Mouse (Mus musculus): ENCODE data around the gene Dlst.

The Dlst gene

DNA sequence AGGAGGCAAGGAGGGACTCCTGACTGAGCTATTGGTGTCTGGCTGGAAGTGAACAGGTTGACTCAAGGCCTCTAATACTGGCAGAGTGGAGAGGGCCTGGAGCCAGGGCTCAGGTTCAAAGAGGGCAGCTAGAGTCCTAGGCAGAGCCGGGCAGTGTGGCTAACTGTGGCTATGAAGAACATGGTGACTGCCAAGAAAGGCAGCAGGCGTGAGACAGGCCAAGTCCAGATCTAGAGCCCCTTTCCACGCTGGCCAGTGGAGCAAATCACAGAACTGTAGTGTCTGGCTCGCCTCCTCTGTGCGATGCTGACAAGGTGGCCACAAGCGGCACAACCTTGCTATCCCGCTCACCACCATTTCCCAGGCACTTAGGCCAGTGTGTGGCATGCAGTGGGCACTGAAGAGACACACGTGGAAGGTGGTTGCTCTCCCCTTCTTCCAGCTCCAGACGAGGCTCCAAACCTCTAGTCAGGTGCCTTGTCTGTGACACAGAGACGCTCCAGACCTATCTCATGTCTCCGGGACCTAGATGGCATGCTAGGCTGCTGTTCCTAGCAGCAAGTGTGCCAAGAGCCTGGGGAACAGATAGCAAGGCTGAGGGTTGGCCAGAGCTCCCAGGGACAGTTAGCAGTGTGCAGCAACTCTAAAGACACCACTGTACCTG lies 59.8 kb downstream of the Dlst start:
- in situ Hi-C loops (cut with MboI; ENCODE audit: low pct_unique_long_range_greater_than_20kb in 1 of 2, low sequenced_read_pairs in 2 of 2, unreplicated experiment in 1 of 2): loop anchor here in 1 of 2 experiments (10.0 kb wide), 1 partner anchor 304 kb away; the partner anchor contains the start of gene Fos

DNA sequence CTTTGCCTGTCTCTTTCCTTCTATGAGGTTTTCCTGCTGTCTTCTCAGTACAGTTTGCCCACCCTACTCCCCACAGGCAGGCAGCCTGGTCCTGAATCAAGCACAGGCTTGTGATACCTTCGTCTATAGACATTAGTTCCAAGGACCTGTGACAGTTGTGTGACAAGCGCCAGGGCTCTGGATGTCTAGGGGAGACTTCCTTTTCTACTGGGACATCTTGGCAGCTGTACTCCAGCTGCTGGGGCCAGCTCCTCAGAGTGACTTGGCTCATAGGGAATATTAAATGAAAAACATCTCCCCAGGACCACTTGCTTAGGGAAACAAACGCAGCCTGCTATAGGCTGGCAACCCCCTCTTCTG lies 60.3 kb downstream of the Dlst start:
- in situ Hi-C loops (cut with MboI; ENCODE audit: low pct_unique_long_range_greater_than_20kb in 1 of 2, low sequenced_read_pairs in 2 of 2, unreplicated experiment in 1 of 2): loop anchor here in 1 of 2 experiments (10.0 kb wide), 1 partner anchor 304 kb away; the partner anchor contains the start of gene Fos

DNA sequence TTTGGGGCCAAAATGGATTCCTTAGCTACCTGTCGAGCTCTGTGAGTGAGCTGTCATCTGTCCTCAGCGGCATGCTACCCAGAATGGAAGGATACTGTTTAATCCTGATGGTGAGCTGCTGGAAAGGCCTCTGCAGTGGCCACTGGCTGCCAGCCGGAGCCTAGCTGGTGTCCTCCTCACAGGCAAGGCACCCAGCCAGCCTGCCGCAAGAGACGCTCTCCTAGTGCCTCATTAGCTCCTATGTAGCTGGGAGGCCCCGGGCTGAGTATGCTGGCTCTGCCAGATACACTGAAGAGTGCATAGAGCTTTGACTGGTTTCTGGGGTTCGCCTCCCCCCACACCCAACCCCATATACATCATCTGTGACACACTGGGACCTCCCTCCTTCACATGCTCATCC lies 63.4 kb downstream of the Dlst start:
- in situ Hi-C loops (cut with MboI; ENCODE audit: low pct_unique_long_range_greater_than_20kb in 1 of 2, low sequenced_read_pairs in 2 of 2, unreplicated experiment in 1 of 2): loop anchor here in 1 of 2 experiments (10.0 kb wide), 1 partner anchor 301 kb away; the partner anchor contains the start of gene Fos

DNA sequence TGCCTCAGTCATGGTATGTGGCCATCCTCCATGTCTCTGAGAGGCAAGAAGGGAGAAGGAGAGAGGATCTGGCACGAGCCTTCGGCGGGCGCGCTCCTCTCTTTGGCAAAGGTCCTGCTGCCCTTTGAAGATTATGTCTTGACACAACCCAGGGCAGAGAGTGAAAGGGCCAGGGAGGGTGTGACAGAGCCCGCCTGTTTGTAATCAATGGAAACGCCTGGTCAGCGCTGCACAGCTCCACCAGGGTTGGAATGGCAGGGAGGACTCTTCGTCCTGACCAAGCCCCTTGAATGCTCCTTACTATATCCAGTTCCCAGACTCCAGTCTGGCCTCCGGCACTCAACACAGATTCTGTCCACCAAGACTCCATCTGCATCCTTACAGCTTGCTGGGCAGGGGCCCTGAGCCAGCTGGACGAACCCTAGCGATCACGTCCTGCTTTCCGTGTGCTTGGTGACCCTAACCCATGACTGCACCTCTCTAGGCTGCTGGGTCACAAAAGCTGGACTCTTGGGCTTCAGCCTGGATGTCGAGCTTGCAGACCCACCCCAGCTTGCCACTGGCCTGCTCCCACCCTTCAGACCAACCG lies 64.5 kb downstream of the Dlst start:
- in situ Hi-C loops (cut with MboI; ENCODE audit: low pct_unique_long_range_greater_than_20kb in 1 of 2, low sequenced_read_pairs in 2 of 2, unreplicated experiment in 1 of 2): loop anchor here in 1 of 2 experiments (10.0 kb wide), 1 partner anchor 300 kb away; the partner anchor contains the start of gene Fos

DNA sequence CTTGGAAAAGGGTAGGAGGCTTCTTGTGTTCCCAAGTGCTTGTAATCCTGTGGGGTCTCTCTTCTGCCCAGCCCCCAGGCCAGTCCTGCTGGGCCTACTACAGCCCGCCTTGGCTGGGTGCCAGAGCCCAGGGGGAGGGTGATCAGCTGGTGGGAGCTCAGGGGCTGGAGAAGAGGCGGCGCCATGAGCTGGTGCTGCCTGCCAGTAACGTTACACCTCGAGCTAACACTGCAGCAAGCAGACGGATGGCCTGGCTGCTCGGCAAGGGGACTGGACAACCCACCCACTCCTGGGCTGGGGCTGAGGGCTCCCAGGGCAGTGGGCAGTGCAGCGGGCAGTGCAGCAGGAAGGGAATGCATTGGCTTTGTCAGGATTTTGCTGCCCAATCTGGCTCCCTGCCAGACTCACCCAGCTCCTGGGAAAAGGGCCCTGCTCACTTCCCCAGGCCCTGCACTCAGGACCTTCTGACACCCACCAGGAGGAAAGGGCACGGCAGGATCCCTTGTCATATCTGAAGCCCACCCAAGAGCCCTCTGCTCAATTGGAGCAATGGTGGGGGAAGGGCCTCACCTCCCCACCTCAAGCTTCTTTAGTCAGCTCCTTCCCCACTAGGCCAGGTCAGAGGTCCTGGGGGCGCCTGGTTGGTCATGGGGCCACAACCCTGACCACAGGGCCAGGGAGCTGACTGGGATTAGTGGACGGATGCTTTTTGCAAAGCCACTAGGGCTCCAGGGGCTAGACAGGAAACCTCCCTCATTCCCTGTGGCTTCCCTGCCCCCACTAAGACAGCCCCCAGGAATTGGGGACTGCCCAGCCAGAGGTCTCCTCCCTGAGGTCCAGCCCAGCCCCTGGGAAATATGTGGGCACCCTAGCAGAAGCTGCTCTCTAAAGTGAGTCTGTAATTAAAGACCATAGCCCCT lies 65.6 kb downstream of the Dlst start:
- in situ Hi-C loops (cut with MboI; ENCODE audit: low pct_unique_long_range_greater_than_20kb in 1 of 2, low sequenced_read_pairs in 2 of 2, unreplicated experiment in 1 of 2): loop anchor here in 1 of 2 experiments (10.0 kb wide), 1 partner anchor 299 kb away; the partner anchor contains the start of gene Fos

DNA sequence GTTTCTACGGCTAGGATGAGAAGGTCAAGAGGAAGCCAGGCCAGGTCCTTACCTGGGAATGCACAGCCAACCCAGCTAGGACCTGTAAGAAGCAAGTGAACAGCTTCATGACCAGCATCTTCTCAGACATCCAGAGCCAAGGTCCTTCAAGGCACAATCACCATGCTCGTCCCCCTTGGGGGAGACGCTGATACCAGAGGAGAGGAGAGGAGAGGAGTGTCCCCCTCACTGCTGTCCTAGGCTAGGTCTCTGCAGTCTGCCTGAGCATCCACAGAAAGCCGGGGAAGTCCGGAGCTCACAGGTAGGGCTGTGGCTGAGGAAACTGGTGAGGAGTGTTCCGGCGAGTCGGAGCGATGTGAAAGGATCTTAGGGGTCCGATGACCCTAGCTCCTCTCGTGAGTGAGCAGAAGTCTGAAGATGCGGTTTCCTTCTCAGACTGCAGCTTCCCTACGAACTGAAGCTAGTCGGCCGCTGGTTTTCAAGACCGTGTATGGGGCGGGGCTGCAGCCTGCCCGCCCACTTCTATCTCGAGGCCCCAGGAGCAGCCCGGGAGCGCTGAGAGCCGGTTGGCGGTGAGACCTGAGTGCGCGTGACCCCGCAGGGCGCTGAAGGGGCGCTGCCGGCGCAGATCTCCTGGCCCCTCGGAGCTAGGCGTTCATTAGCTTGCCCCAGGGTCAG lies 66.4 kb downstream of the Dlst start:
- in situ Hi-C loops (cut with MboI; ENCODE audit: low pct_unique_long_range_greater_than_20kb in 1 of 2, low sequenced_read_pairs in 2 of 2, unreplicated experiment in 1 of 2): loop anchor here in 1 of 2 experiments (10.0 kb wide), 1 partner anchor 298 kb away; the partner anchor contains the start of gene Fos

DNA sequence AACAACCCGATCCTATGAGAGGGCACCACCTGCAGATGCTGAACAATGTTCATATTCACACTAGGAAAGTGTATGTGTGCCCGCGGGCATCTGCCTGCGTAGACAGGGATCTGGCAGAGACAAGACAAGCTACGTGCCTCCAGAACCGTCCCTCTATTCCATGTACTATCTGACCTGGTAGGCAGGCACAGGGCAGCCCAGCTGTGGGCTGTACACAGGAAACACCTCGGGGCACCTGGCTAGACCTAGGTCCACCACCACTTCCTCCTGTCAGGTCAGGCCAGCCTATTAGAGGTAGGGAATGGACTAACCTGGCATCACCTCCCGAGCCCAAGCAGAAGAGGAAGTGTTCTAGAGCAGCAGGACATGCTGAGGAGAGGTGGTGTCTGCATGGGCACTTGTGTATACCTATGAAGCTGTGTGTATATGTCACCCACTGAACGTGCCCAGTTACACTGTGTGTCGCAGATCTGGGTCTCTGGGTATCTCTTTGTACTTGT lies 67.2 kb downstream of the Dlst start, which contains the start of gene Pgf:
TSS of gene Pgf (minus strand) at position 51 of the 500 bp plus-strand sequence.
- in situ Hi-C loops (cut with MboI; ENCODE audit: low pct_unique_long_range_greater_than_20kb in 1 of 2, low sequenced_read_pairs in 2 of 2, unreplicated experiment in 1 of 2): loop anchor here in 1 of 2 experiments (10.0 kb wide), 1 partner anchor 297 kb away; the partner anchor contains the start of gene Fos

DNA sequence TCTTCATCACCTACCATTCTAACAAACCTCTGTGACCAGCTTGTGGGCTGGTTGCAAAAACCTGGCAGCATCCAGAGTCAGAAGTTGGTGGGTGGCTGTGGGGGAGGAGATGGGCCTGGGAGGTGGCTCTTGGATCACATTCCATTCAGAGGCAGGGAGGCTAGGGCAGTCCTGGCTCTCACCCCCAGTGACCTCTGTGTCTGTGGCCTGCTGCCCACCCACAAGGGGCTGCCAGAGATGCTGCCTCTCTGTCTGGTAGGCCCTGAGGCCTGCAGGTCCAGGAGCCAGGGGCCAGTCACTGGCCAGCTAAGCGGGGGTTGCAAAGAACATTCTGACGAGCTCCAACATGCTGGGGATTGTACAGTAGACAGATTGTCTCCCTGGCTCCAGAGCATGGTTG lies 67.7 kb downstream of the Dlst start:
- in situ Hi-C loops (cut with MboI; ENCODE audit: low pct_unique_long_range_greater_than_20kb in 1 of 2, low sequenced_read_pairs in 2 of 2, unreplicated experiment in 1 of 2): loop anchor here in 1 of 2 experiments (10.0 kb wide), 1 partner anchor 297 kb away; the partner anchor contains the start of gene Fos

DNA sequence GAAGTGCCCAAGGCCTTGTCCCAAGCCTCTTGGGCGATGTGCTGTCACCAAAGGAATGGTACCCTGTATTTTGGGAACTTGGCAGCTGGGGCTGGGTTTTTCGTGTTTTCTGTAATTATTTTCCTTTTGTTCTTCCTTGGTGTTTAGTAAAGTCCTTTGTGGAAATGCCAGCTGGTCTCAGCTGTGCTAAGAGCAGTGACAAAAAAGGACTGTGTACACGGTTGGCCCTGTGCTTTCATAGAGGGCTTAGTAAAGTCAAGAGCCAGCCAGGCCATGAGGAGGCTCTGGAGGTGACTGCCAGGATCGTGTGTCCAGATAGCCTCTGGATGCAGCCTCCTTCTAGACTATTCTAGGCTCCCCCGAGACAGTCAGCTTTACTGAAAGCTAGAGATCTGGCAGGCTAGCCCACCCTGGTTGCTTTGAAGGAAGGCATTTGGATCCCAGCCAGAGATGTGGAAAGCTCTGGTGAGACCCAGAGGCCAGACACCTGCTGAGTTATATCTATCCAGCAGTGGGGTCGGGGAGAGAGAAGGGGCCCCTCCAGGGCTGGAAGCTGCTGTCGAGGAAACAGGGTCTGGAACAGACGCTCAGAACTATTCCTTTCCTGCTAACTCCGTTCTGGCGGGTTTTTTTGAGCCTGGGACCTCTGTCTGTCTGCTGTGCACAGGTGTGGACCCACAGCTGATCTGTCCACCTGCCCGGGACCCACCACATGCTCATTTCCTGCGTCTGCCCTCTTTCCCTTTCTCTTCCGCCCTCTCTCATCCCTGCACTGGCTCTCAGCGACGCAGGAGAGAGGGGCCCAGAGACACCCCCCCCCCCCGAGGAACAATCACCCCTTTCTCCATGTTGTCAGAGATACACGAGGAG lies 71.1 kb downstream of the Dlst start:
- in situ Hi-C loops (cut with MboI; ENCODE audit: low pct_unique_long_range_greater_than_20kb in 1 of 2, low sequenced_read_pairs in 2 of 2, unreplicated experiment in 1 of 2): no loop called here

DNA sequence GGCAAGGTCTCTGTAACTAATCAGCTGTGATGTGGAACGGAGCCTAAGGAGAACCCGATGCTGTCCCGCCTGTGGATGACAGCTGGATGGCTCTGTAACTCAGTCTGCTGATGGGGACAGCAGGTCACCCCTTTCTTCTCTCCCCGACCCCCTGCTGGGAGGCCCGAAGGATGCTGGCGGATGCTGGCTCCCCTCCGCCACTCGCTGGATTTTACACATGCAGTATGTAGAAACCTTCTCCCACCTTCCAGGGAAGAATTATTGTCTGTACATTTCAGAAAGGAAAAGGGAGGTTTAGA lies 71.7 kb downstream of the Dlst start:
- in situ Hi-C loops (cut with MboI; ENCODE audit: low pct_unique_long_range_greater_than_20kb in 1 of 2, low sequenced_read_pairs in 2 of 2, unreplicated experiment in 1 of 2): no loop called here

DNA sequence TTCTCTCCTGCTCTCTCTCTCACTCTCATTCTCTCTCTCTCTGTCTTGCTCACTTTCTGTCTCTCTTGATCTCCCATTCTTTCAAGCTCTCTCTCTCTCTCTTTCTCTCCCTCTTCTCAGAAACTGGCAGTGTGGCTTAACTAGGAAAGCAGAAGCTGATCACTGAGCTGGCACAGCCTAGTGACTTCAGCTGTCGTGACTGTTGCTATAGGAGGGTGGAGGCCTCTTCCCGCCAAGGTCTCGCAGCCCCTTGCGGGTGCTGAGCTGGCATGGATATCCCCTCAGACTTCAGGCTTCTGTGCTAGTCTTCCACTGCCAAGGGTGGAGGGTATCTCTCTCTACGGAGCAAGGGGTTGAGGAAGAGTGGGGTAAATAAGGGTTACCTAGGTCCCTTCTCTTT lies 72.3 kb downstream of the Dlst start:
- in situ Hi-C loops (cut with MboI; ENCODE audit: low pct_unique_long_range_greater_than_20kb in 1 of 2, low sequenced_read_pairs in 2 of 2, unreplicated experiment in 1 of 2): no loop called here

DNA sequence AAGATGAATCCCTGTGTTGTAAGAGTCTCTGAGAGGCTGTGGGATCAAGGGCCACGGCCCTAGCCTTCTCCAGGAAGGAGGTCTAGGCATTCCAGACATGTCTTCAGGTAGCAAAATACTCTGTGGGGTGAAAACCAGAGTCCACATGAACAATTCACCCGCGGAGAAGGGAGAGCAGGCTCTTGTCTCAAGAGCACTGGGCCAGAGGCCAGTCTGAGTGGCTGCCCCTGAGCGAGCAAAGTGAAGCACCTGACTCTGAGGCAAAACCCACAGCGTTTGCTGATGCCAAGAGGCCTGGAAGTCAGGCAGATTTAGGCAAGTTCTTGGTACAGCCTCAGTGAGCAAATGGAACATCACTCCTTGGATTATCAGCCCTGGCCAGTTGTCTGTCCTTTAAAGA lies 73.5 kb downstream of the Dlst start:
- in situ Hi-C loops (cut with MboI; ENCODE audit: low pct_unique_long_range_greater_than_20kb in 1 of 2, low sequenced_read_pairs in 2 of 2, unreplicated experiment in 1 of 2): no loop called here

Measured in mouse embryonic stem cell (cell line).